Mouse (Mus musculus): ENCODE measurements around the gene Cbwd1.

DNA sequence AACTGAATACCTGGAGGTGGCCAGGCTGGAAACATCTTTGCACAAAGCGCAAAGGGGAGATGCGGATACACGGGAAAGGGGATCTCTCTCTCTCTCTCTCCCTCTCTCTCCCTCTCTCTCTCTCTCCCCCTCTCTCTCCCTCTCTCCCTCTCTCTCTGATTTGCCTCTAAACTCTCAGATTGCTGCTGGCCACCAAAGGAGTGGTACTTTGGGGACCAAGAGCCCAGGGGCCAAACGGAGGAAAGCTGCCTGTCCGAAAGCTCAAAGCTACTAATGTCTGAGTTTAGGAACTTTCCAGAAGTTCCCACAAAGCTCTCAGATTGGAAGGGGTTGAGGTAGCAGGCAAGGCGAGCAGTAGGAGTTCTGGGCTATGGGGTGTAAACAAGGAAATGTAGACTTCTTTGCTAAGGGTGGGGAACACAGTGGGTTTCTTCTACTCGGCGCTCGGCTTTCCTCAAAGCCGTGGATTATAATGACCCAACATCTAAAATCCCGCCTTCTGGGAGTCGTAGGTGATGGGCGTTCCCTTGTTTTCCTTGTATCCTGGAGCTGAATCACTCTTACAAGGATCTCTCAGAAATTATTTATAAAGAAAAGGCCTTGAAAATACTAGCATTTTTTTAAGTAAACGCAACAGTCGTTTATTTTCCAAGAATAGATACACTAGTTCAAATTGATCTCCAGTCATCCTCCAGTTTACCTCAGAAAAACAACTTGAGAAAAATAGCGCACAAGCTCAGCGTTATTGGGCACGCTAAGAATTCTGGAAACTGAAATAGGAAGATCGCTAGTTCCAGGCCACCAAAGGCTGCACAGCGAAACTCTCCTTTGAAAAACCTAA is 63.3 kb downstream of the Cbwd1 start:
- TF ChIP-seq POLR2A (IDR thresholded peaks at IDR 0.05; ENCODE audit: borderline replicate concordance, control insufficient read depth, low read depth, low read length) (no peak), CTCF (IDR thresholded peaks at IDR 0.05; ENCODE audit: control insufficient read depth, insufficient read depth, low read length) (no peak)

Measured in bone marrow, adult 2 months (tissue).